Mouse (Mus musculus) brain, embryonic 14.5 days (tissue): ENCODE measurements at regions not wholly inside any gene's neighbourhood (a gene's known extent, or its start where the extent isn't known, plus 50 kb on each side); places are given as distances from the start of the nearest gene placed in this dataset.

Source experiments
- CTCF ChIP-seq: fragments of 200-500 bp; IDR thresholded peaks from 2 replicates; pipeline ENCODE4 v1.5.1; 2012; ENCODE audit warnings: inconsistent platforms, mild to moderate bottlenecking, moderate library complexity, borderline replicate concordance; ENCODE audit not compliant: insufficient read depth, insufficient read length; ENCODE audit errors: extremely low read depth
- POLR2A ChIP-seq: fragments of 200-500 bp; IDR thresholded peaks from 2 replicates; pipeline ENCODE4 v1.6.1; 2012; ENCODE audit warnings: mild to moderate bottlenecking, inconsistent platforms, borderline replicate concordance; ENCODE audit not compliant: poor library complexity, insufficient read depth, insufficient read length, severe bottlenecking; ENCODE audit errors: extremely low read depth

- TF ChIP-seq POLR2A, result no peak
- no peak for TF ChIP-seq CTCF
Observed at GRCm38 (mm10) chr8:107792286-107792685, 150.2 kb upstream of the Zfhx3 start.
